Mouse (Mus musculus): ENCODE data around the gene Cbx5. TPM values are rescaled to one million over a fixed set of nuclear protein-coding genes. Genes with fewer than 3 reads are reported as not detected.

The Cbx5 gene
- polyA plus RNA-seq, 1 experiment = 52.3 TPM

DNA sequence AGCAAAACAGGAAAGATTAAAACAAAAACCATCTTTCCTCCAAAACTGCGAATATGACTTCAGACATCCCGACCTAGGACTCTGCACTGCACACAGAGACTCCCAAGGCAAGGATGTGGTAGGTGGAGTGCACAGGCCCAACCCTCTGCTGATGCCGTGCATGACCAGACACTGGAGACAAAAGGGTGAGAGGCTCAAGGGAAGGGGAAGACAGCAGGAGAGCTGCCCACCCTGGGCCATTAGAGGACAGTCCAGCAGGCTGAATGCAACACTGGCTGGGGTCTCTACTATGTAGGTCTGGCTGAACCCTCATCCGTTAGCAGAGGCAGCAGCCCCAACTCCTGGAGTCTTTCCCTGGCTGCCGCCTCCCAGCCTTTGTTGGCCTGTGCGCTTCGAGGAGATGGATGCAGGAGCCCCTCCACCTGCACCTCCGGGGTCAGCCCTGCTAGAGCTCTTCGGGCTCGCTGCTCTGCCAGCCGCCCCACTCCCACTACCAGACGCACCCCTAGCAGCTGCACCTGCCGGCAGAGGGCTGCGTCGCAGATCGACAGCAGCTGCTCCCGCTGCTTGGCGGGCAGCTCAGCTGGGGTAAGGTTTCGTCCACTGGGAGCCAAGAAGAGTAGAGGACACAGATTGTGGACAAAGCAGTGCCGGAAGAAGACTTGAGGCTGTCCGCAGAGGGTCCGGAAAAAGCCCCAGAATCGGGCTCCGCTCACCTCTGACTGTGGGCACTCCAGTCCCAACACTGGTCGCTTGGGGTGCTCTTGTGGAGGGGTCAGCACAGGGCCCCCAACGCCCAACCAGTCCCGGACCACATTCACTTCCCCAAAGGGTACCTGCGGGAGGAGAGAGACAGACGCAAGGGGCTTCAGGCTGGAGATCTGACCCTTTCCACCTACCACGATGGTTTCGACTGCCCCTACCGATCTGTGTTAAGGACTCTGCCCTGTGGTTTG lies 84.0 kb downstream of the Cbx5 start:
- Histone ChIP-seq H3K79me3 (ENCODE audit: low read depth) (no peaks in the 10 kb centered on the region), H3K36me3 (ENCODE audit: control insufficient read depth, insufficient read depth) (peaks cover 48% of the 10 kb centered on the region), H3ac (ENCODE audit: control insufficient read depth, insufficient read length, low read depth) (no peak overlapping the region), H3K79me2 (ENCODE audit: control insufficient read depth, insufficient read depth) (peaks cover 8% of the 10 kb centered on the region), H3K27me3 (ENCODE audit: control insufficient read depth, insufficient read depth, insufficient read length) (no peaks in the 10 kb centered on the region), H3K4me3 (ENCODE audit: insufficient read depth, poor library complexity, severe bottlenecking) (no peak overlapping the region)
- no peak for TF ChIP-seq FOSL1 (IDR thresholded peaks at IDR 0.05; ENCODE audit: insufficient read depth, low read length, poor library complexity, severe bottlenecking)
- TF ChIP-seq CEBPB (IDR thresholded peaks at IDR 0.05; ENCODE audit: low read depth) = no peak
- TF ChIP-seq MYOD1 (IDR thresholded peaks at IDR 0.05; ENCODE audit: control insufficient read depth, insufficient read length, low read depth) = no peak
- TF ChIP-seq CTCF (IDR thresholded peaks at IDR 0.05; ENCODE audit: control insufficient read depth, insufficient read depth, insufficient read length) = no peak
- TF ChIP-seq MYOG (IDR thresholded peaks at IDR 0.05; ENCODE audit: control insufficient read depth, extremely low read depth, insufficient read length) = no peak
- TF ChIP-seq MAX (IDR thresholded peaks at IDR 0.05) = no peak
- no peak for TF ChIP-seq USF1 (IDR thresholded peaks at IDR 0.05; ENCODE audit: low read depth)

GRCm38 (mm10) chr15:103152890-103153610 lies 86.6 kb downstream of the Cbx5 start:
- no peak for TF ChIP-seq CTCF (IDR thresholded peaks at IDR 0.05; ENCODE audit: control insufficient read depth, insufficient read depth, insufficient read length)
- TF ChIP-seq USF1 (IDR thresholded peaks at IDR 0.05; ENCODE audit: low read depth) = no peak
- TF ChIP-seq FOSL1 (IDR thresholded peaks at IDR 0.05; ENCODE audit: insufficient read depth, low read length, poor library complexity, severe bottlenecking) = no peak
- peak; percentile 25 for TF ChIP-seq MAX (IDR thresholded peaks at IDR 0.05)
- no peak for TF ChIP-seq CEBPB (IDR thresholded peaks at IDR 0.05; ENCODE audit: low read depth)
- no peak for TF ChIP-seq MYOD1 (IDR thresholded peaks at IDR 0.05; ENCODE audit: control insufficient read depth, insufficient read length, low read depth)
- Histone ChIP-seq H3K36me3 (ENCODE audit: control insufficient read depth, insufficient read depth) (peaks cover 40% of the 10 kb centered on the region), H3K79me3 (ENCODE audit: low read depth) (no peaks in the 10 kb centered on the region), H3K27me3 (ENCODE audit: control insufficient read depth, insufficient read depth, insufficient read length) (no peaks in the 10 kb centered on the region), H3K4me3 (ENCODE audit: insufficient read depth, poor library complexity, severe bottlenecking) (no peak overlapping the region), H3K79me2 (ENCODE audit: control insufficient read depth, insufficient read depth) (no peaks in the 10 kb centered on the region), H3ac (ENCODE audit: control insufficient read depth, insufficient read length, low read depth) (no peak overlapping the region)

DNA sequence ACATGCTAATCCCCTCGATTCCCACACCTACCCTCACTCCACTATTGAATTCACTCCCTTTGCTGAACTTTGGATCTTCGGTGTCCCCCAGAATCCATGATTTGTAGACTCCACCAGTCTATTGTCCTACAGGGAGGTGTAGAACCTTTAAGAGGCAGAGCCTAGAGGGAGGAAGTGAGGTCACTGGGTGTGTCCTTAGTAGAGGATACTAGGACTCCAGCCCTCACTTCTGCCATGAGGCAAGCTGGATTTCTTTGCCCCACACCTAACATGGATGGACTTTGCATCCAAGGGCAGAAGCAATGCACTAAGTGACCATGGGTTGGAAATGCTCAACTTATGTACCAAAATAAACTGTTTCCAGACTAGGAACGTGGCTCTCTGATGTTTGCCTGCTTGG lies 87.2 kb downstream of the Cbx5 start:
- peaks cover 34% of the 10 kb centered on the region for H3K36me3 ChIP-seq (ENCODE audit: control insufficient read depth, insufficient read depth)
- no peak overlapping the region for H3ac ChIP-seq (ENCODE audit: control insufficient read depth, insufficient read length, low read depth)
- H3K27me3 ChIP-seq (ENCODE audit: control insufficient read depth, insufficient read depth, insufficient read length) = no peaks in the 10 kb centered on the region
- TF ChIP-seq CTCF (IDR thresholded peaks at IDR 0.05; ENCODE audit: control insufficient read depth, insufficient read depth, insufficient read length) (no peak), MYOD1 (IDR thresholded peaks at IDR 0.05; ENCODE audit: control insufficient read depth, insufficient read length, low read depth) (no peak), MAX (IDR thresholded peaks at IDR 0.05) (no peak)
- H3K4me3 ChIP-seq (ENCODE audit: insufficient read depth, poor library complexity, severe bottlenecking) = no peak overlapping the region
- no peaks in the 10 kb centered on the region for H3K79me3 ChIP-seq (ENCODE audit: low read depth)
- H3K79me2 ChIP-seq (ENCODE audit: control insufficient read depth, insufficient read depth) = no peaks in the 10 kb centered on the region

DNA sequence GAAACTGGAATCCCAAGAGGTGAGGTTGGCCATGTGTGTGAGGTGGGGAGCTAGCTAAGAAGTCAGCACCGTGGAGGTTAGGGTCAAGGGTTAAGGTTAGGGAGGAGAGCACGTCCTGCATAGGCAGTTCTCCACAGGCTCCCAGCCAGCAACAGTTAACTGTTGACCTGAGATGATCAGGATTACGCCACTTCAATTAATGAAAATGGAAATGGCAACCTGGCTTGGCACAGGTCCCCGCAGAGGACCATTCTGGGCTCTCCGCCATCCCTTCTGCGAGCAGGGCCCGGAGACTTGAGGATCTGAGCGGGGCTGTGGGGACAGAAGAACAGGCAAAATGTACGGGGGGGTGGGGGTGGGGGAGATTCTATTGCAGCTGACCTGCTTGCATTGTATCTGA lies 91.8 kb downstream of the Cbx5 start:
- Histone ChIP-seq H3ac (ENCODE audit: control insufficient read depth, insufficient read length, low read depth) (no peak overlapping the region), H3K36me3 (ENCODE audit: control insufficient read depth, insufficient read depth) (no peaks in the 10 kb centered on the region), H3K27me3 (ENCODE audit: control insufficient read depth, insufficient read depth, insufficient read length) (no peaks in the 10 kb centered on the region), H3K4me3 (ENCODE audit: insufficient read depth, poor library complexity, severe bottlenecking) (no peak overlapping the region), H3K79me3 (ENCODE audit: low read depth) (no peaks in the 10 kb centered on the region), H3K79me2 (ENCODE audit: control insufficient read depth, insufficient read depth) (no peaks in the 10 kb centered on the region)
- TF ChIP-seq MYOG (IDR thresholded peaks at IDR 0.05; ENCODE audit: control insufficient read depth, extremely low read depth, insufficient read length) (no peak), MAX (IDR thresholded peaks at IDR 0.05) (no peak), USF1 (IDR thresholded peaks at IDR 0.05; ENCODE audit: low read depth) (no peak), FOSL1 (IDR thresholded peaks at IDR 0.05; ENCODE audit: insufficient read depth, low read length, poor library complexity, severe bottlenecking) (no peak), MYOD1 (IDR thresholded peaks at IDR 0.05; ENCODE audit: control insufficient read depth, insufficient read length, low read depth) (no peak), CEBPB (IDR thresholded peaks at IDR 0.05; ENCODE audit: low read depth) (no peak), CTCF (IDR thresholded peaks at IDR 0.05; ENCODE audit: control insufficient read depth, insufficient read depth, insufficient read length) (no peak)

- H3ac ChIP-seq (ENCODE audit: control insufficient read depth, insufficient read length, low read depth) = no peak overlapping the region
- no peaks in the 10 kb centered on the region for H3K79me3 ChIP-seq (ENCODE audit: low read depth)
- TF ChIP-seq MAX (IDR thresholded peaks at IDR 0.05) (no peak), FOSL1 (IDR thresholded peaks at IDR 0.05; ENCODE audit: insufficient read depth, low read length, poor library complexity, severe bottlenecking) (no peak), MYOG (IDR thresholded peaks at IDR 0.05; ENCODE audit: control insufficient read depth, extremely low read depth, insufficient read length) (no peak), CEBPB (IDR thresholded peaks at IDR 0.05; ENCODE audit: low read depth) (no peak), MYOD1 (IDR thresholded peaks at IDR 0.05; ENCODE audit: control insufficient read depth, insufficient read length, low read depth) (no peak), USF1 (IDR thresholded peaks at IDR 0.05; ENCODE audit: low read depth) (no peak)
- no peaks in the 10 kb centered on the region for H3K27me3 ChIP-seq (ENCODE audit: control insufficient read depth, insufficient read depth, insufficient read length)
- no peak overlapping the region for H3K4me3 ChIP-seq (ENCODE audit: insufficient read depth, poor library complexity, severe bottlenecking)
- no peaks in the 10 kb centered on the region for H3K36me3 ChIP-seq (ENCODE audit: control insufficient read depth, insufficient read depth)
- H3K79me2 ChIP-seq (ENCODE audit: control insufficient read depth, insufficient read depth) = no peaks in the 10 kb centered on the region
Measured at GRCm38 (mm10) chr15:103147422-103147690, 92.3 kb downstream of the Cbx5 start.

Data from C2C12 (cell line).